Mouse (Mus musculus) cerebellum, adult 2 months (tissue): ENCODE data around the gene Mogat1.
"Not testable (repeated sequence)": the region's sequence is repeated elsewhere in the genome, so short reads cannot be mapped to it uniquely, and the experiment has no call there.

Source experiments
- CTCF ChIP-seq: fragments of 200-500 bp; IDR thresholded peaks from 2 replicates; pipeline ENCODE4 v1.5.1; 2011; ENCODE audit warnings: low read depth, mild to moderate bottlenecking, control low read depth, low read length, moderate library complexity, borderline replicate concordance; ENCODE audit not compliant: insufficient read depth
- POLR2A ChIP-seq: fragments of 200-500 bp; IDR thresholded peaks from 2 replicates; pipeline ENCODE4 v1.6.1; 2011; ENCODE audit warnings: low read length, control low read depth, borderline replicate concordance; ENCODE audit not compliant: insufficient read depth

DNA sequence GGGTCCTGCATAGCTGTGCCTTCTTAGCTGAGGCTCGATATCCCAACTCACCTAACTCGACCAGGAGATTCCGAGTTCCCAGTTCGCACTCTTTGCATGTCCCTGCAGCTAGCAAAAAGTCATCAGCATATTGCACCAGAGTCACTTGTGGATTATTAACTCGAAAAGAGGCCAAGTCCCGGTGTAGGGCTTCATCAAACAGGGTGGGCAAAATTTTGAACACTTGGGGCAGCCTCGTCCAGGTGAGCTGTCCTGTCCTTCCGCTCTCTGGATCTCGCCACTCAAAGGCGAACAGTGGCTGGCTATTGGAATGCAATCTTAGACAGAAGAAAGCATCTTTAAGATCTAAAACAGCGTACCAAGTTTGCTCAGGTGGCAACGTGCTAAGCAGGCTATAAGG lies 8.9 kb upstream of the Mogat1 start:
- TF ChIP-seq CTCF, POLR2A: not testable (repeated sequence)
